Mouse (Mus musculus) brain, embryonic 14.5 days (tissue): Measurements from ENCODE around the gene Opcml. TPM values are rescaled to one million over a fixed set of nuclear protein-coding genes. Genes with fewer than 3 reads are reported as not detected.

ENCODE experiments used
- DNase-seq: peaks from one replicate; pipeline ENCODE4 v3.0.0-alpha.2; 2011; ENCODE audit warnings: low read depth
- CTCF ChIP-seq: fragments of 200-500 bp; IDR thresholded peaks from 2 replicates; pipeline ENCODE4 v1.5.1; 2012; ENCODE audit warnings: inconsistent platforms, mild to moderate bottlenecking, moderate library complexity, borderline replicate concordance; ENCODE audit not compliant: insufficient read depth, insufficient read length; ENCODE audit errors: extremely low read depth
- POLR2A ChIP-seq: fragments of 200-500 bp; IDR thresholded peaks from 2 replicates; pipeline ENCODE4 v1.6.1; 2012; ENCODE audit warnings: mild to moderate bottlenecking, inconsistent platforms, borderline replicate concordance; ENCODE audit not compliant: poor library complexity, insufficient read depth, insufficient read length, severe bottlenecking; ENCODE audit errors: extremely low read depth
- polyA plus RNA-seq: library from polyadenylated mRNA; depleted of rRNA; stranded (reverse); fragments of >200 nt; gene quantifications from 2 replicates; pipeline ENCODE4 v1.2.3, GENCODE M21; 2012

Gene Opcml
- polyA plus RNA-seq, 1 experiment, result 22.0 TPM

DNA sequence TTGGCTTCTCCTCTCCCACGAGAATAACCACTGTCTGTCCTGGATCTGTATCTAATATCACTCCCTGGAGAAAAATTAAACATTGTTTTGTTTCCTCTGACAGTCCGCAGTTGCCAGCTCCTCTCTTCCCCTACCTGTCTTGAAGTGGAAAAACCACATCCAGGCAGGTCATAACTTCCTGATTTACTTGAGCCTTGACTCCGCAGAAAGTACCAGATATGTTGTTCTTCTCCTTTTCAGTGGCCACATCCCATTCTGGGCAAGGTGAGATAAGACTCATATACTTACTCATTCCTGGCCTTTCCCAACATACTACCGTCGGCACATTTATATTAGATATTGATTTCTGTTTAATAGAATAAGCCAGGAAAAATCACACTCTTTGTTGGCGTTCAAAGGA is 673.0 kb downstream of the Opcml start:
- TF ChIP-seq CTCF (no peak), POLR2A (no peak)
- no peak for DNase-seq

DNA sequence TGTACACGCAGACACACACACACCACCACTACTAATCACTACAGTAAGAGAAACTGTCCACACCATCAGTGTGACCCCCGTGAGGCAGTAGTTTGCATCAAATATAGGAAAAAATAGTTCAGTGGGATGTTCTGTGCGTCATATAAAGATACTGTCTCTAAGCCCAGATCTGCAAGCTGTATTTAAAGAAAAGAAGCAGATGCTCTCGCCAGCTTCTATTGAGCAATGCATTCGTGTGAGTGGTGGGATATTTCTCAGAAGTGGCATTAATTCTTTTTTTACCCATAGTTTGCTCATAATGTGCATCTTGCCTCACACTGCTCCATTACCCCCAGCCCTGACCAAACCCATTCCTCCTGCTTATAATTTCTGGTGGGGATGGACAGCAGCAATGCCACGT is 678.8 kb downstream of the Opcml start:
- no peak for DNase-seq
- TF ChIP-seq POLR2A (no peak), CTCF (no peak)

DNA sequence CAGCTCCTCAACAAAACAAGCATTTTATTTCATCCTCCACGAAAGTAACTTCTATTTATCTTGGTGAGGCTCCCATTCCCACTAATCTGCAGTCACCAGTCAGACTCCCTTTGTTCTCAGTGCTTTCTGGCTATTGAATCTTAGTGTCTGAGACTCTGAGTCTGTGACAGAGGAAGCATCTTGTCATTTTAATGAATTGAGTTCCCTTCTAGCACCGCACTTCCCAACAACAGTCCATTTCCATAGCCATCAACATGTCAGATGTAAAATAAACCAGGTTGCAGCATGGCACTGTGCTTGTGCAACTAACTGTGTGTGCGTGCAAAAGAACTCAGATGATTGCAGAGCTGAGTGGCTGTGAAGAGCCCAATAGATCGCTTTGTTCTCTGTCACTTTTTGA is 680.9 kb downstream of the Opcml start:
- TF ChIP-seq POLR2A, result no peak
- TF ChIP-seq CTCF, result no peak
- peak; percentile 20 for DNase-seq

DNA sequence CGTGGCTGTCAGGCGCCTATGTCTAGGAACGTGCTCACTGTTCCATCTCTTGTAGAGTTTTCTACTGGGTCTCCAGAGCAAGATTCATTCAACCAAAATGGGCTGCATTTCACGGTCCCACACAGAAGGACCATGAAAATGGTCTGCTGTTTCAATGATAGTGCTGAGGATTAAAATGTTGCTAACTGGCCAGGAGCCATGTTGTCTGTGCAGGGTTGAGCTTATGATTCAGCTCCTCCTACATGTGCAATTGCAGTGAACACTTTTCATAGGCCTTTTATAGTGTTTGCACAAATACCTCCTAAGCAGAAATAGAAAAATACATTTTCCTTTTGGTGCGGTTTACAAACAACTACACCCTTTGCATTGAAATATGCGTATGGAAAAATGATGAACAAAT is 684.0 kb downstream of the Opcml start:
- TF ChIP-seq CTCF (no peak), POLR2A (no peak)
- no peak for DNase-seq

DNA sequence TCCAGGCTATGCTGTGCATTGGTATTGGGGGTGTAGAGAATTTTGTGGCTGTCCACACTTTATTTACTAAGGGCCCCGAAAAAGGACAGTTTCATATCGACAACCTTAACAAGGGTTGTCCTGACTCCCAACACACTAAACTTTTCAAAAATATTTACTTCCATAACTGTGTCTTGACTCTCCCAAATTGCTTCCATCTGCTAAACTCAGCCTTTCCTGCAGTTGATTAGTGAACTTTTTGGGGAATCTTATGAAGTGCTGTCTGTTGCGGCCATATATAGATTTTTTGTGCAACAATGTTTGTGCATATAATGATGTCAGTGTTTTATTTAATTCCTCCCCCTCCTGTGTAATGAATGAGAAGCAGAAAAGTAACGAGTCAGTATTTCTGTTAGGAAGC is 690.7 kb downstream of the Opcml start:
- TF ChIP-seq POLR2A, result no peak
- TF ChIP-seq CTCF, result no peak

DNA sequence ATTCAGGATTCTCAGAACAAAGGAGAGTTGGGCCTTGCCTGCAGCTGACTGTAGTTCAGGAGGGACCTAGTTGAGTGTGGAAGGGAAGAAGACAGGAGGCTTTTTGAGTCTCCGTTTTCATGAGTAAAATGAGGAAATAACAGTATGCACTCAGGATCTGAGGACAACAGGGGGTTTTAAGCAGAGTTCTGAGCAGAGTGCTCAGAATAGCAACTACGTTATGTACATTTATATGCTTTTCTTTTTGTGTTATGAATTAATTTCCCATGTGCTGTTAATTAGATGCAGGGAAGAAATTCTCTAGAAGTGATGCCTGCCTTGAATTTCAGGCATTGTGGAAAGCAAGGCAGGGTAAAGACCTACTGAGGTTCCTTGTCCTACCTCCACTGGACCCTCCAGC is 697.9 kb downstream of the Opcml start:
- TF ChIP-seq POLR2A (no peak), CTCF (no peak)
- peak; percentile 7 for DNase-seq

More for the DNA sequence above, 690.7 kb downstream of the Opcml start:
- DNase-seq, result no peak

DNA sequence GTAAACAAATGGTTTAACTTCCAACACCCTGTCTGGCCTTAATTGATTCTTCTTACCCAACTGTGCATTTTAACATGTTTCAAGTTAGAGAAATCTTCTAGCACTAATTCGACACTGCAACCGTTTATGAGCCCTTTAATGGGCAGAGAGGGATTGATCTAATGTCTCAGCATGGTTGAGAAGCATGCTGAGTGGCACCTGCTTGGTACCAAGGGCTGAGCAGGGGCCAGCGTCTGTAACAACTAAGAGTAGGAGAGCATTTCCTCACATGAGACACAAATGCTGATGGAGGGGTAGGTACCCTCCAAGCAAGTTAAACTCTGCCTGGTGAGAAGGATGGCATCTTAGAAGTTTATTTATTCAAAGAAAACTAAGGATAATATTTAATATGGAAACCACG is 699.3 kb downstream of the Opcml start:
- no peak for TF ChIP-seq POLR2A
- no peak for TF ChIP-seq CTCF
- DNase-seq, result no peak

DNA sequence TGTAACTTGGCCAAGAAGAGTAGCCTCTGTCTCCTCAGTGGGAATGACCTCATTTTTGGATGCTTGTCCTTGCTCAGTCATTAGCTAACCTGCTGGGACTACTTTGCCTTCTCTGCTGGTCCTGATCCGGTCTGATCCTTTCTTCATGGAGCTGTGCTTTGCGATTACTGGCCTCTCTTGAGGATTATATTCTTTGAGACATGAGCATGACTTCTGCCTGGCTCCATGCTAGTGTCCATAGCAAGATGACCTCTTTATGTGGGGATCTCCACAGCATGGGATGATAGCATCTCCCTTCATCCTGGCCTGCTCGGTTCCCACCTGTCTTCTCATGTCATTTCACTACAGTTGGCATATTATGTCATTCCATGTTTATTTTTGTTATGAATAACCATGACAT is 699.8 kb downstream of the Opcml start:
- TF ChIP-seq POLR2A (no peak), CTCF (no peak)
- DNase-seq, result no peak

DNA sequence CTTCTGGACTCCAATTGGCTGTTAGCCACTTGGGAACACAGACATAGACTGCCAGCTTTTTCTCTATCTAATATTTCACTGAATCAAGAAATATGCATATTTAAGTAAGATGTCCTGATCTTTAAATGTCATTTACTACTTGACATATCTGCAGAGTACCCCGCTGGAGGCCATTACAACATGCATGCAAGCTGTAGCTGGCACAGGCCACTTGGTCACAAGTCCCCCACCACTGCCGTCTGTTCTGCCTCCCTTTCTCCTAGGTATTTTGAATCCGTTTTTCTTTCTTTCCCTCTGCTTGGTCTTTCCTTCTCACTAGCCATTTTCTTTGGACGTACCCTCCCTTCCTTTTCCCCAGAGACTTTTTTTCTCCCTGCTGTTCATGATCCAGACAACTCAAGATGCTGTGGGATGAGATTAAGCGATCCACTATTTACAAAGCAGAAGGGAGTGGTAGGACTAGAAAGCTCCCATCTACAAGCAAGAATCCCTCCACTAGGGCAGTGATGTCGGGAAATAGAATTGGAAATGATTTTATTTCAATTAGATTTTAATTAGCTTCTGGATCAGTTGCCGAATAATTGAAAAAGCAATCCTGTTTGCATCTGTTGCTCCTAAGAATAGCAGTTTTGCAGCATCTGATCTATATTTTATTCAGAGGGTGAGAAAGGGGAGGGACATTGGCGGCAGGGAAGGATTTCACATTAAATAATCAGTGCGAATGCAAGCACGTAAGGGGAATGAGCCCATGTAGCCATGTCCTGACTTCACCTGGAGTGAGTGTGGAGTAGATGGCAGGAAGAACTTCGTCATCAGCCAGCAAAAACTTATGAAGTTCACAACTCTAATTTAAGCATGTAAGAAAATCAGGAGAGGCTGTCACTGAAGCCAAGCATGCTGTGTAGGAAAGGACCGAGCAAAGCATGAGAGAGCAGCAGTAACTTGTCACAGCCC is 709.5 kb downstream of the Opcml start:
- TF ChIP-seq CTCF, result no peak
- peak; percentile 19 for DNase-seq

DNA sequence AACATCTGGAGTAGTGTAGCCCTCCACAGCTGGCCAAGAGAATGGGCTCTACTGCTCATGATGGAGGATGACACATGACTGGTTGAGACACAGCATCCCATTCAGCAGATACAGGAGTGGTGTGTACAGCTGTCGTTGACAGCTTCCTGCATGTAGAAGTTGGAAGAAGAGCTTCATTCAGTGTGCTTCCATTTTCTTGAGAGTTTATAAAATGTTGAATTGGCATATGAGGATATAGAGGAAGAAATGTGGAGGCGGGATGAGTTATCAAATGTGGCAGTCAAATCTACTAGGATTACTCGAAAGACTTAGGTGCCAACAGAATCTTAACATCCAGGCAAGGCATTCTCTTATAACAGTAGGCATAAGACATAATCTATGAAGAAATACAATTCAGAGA is 723.3 kb downstream of the Opcml start:
- TF ChIP-seq POLR2A, result no peak
- TF ChIP-seq CTCF, result no peak
- no peak for DNase-seq

DNA sequence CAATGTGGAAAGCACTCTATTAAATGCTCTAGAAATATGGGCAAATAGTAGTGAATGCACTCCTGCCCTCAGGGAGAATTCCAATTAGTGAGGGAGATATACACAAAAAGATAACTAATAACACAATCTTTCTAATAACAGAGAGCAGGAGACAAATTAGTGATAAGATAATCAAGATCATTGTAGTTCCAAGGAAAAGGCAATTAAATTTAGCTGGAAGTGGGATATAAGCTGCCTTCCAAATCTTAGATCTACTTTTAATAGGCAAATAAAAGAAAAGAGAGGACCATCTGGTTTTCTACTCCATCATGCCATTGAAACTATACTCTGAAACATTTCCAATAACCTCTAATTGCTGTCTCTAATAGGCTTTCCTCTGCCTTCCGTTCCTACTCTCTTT is 742.6 kb downstream of the Opcml start:
- TF ChIP-seq CTCF (no peak), POLR2A (no peak)
- peak; percentile 69 for DNase-seq

DNA sequence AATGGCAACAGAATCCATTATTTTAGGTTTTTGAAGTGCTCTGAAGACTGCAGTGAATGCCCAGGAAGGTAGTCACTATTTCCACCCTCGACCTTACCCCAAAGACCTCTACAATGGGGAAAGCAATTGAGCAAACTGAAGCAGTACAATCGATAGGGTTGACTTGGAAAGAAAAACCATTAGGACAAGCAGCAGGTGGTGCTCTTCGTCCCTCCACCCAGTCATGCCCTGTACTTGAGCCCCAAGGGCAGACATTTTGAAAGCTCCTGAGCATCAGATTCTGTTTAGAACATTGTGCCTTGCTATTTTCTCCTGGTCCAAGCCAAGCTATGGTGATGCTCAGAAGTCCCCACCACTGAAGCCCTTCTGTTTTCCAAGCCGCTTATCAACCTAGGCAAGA is 744.4 kb downstream of the Opcml start:
- TF ChIP-seq POLR2A, result no peak
- TF ChIP-seq CTCF, result no peak
- no peak for DNase-seq

DNA sequence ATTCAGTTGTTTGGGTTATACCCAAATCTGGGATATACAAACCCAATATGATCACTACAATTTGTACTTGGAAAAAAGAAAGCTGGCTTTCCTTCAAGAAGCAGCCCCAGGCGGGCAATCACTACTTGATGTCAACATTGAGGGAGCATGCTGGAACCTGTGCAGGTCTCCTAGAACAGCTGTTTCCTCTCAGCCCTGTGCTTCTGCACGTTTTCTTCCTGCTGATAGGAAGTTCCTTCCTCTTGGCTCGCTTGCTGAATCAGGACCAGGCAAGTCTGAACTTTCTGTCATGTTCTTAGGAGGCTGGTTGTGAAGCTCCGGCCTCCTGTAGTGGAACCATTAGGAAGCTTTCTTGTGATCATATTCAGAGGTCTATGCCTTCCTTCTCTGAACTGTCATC is 746.1 kb downstream of the Opcml start:
- DNase-seq, result no peak
- TF ChIP-seq CTCF, result no peak
- TF ChIP-seq POLR2A, result no peak

DNA sequence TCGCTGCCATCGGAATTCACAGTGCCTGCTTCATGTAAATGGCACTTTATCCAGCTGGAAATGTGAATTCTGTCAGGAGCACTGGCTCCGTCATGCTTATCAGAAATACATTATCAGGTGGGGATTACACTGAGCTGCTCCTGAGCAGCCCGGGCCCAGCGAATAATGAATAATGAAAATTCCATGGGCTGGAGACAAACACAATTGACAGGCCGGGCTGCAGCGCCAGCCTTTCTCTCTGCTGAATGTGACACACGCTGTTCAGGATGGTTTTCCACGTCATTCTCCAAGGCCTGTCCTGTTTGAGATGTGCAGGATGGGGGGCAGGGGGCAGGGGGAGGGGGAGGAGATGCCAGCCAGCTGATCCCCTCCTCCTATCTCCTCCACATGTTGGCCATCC is 757.6 kb downstream of the Opcml start:
- TF ChIP-seq POLR2A, result no peak
- no peak for TF ChIP-seq CTCF
- DNase-seq, result peak; percentile 71
